Mouse (Mus musculus): ENCODE data around the gene Prdx5. TPM values are rescaled to one million over a fixed set of nuclear protein-coding genes. Genes with fewer than 3 reads are reported as not detected.

The Prdx5 gene
- total RNA-seq, 2 experiments from 2014 or later: 361 to 395 TPM

DNA sequence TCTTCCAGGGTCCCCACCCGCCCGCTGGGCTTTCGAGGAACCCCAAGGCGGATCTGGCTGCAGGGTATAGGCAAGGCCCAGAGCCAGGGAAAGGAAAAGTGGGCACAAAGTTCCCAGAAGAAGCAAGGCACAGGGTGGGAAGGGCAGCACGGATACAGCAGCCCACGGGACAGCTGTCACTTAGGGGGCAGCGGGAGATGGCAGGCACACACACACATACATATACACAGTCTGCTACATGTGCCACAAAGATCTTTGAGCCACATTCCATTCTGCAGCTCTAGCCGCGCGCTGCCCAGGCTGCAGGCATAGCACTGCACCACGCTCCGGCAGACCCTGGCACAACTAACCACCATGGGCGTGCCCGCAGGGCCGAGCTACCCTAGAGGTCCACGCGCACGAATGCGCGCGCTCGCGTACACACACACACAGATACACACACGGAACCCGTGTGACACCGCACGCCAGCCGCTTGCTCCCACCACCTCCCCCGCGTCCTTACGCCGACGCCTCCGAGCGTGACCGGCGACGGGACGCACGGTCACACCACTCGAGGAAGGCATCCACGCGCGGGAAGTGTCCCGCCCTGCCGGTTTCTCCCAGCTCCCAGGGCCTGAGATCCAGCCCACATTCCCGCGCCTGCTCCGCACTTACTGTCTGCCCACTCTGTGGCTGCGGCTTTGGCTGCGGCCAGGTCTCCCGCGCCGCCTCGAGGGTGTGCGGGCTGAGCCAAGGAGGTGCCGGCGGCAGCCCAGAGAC, 23.7 kb upstream of the Prdx5 start:
- H3K27ac ChIP-seq: peak overlapping the region; percentile 85
- peak overlapping the region; percentile 64 for H3K4me3 ChIP-seq
- DNase-seq (ENCODE audit: low spot score in 2 of 2): no peak
- no peak for TF ChIP-seq CTCF (conservative IDR thresholded peaks at IDR 0.05)

DNA sequence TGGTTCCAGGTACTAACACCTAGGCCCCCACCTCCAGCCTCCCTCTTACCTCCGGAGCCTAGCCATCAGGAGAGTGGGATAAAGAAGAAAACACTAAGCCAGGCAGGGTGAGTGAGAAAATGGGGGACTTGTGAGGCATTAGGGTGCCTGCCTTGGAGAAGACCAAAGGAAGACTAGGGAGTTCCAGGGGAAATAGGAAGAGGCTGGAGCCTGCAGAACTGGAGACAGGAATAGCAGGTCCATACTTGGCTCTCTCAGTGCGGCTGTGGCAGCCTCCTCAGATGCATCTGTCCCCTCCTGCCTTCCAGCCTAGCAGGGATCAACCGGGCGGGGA, 23.2 kb upstream of the Prdx5 start:
- TF ChIP-seq CTCF (conservative IDR thresholded peaks at IDR 0.05): no peak
- DNase-seq (ENCODE audit: low spot score in 2 of 2): no peak
- Histone ChIP-seq H3K4me3 (peak overlapping the region; percentile 64), H3K27ac (peak overlapping the region; percentile 85)

DNA sequence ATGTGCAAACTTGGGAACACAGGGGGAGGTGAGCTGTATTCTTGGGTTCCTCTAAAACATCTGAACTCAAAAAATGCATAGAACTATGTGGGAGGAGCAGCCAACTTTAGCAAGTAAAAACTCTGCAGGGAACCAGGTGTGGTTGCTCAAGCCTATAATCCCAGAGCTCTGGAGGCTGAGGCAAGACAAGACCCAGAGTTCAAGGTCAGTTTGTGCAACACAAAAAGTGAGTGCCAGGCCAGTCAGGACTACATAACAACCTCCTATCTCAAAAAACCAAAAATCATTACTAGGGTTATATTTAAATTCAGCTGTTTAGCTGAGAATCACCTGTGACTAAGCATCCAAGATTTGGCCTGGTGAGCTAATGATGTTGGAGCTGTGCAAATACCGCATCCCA, 22.1 kb upstream of the Prdx5 start:
- DNase-seq (ENCODE audit: low spot score in 2 of 2): no peak
- TF ChIP-seq CTCF (conservative IDR thresholded peaks at IDR 0.05): no peak

DNA sequence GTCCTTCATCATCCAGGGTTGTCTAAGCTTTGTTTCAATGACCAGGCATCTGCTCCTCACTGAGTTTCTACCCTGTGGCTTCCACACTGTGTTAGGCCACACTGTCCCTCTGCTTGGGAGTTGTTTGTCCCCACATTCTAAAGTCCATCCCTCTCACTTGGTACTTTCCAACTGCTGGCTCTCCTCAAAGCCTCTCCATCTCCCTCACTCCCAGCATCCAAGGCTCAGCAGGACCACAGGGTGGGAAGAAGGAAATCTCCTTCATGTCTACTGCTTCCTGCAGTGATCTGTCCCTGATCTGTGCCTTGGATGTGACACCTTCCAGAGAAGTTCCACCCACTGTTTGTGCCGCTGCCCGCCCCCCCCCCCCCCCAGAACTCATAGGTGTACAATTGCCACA, 21.1 kb upstream of the Prdx5 start:
- no peak overlapping the region for H3K27ac ChIP-seq
- H3K4me3 ChIP-seq: no peak overlapping the region
- no peak for TF ChIP-seq CTCF (conservative IDR thresholded peaks at IDR 0.05)
- no peak for DNase-seq (ENCODE audit: low spot score in 2 of 2)

More for the DNA sequence above, 22.1 kb upstream of the Prdx5 start:
- H3K4me3 ChIP-seq: no peak overlapping the region
- no peak overlapping the region for H3K27ac ChIP-seq

DNA sequence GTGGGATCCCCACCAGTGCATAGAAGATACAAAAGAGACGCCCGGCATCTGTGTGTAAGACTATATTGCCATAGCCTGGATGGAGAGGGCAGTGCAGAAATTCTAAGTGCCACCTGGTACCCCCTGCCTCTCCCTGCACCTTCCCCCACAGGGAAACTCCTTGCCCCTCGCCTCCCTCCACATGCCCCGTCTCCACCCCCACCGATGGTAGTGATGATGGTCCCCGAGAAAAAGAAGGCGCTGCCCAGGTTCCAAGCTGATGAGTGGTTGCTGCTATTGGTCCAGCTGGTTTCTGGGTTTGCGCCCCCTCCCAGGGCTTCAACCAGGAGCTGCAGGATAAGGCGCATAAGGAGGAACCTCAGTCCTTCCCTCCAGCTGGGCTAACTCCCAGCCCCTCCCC, 18.2 kb upstream of the Prdx5 start:
- DNase-seq (ENCODE audit: low spot score in 2 of 2): no peak
- no peak overlapping the region for H3K4me3 ChIP-seq
- no peak overlapping the region for H3K27ac ChIP-seq
- no peak for TF ChIP-seq CTCF (conservative IDR thresholded peaks at IDR 0.05)

DNA sequence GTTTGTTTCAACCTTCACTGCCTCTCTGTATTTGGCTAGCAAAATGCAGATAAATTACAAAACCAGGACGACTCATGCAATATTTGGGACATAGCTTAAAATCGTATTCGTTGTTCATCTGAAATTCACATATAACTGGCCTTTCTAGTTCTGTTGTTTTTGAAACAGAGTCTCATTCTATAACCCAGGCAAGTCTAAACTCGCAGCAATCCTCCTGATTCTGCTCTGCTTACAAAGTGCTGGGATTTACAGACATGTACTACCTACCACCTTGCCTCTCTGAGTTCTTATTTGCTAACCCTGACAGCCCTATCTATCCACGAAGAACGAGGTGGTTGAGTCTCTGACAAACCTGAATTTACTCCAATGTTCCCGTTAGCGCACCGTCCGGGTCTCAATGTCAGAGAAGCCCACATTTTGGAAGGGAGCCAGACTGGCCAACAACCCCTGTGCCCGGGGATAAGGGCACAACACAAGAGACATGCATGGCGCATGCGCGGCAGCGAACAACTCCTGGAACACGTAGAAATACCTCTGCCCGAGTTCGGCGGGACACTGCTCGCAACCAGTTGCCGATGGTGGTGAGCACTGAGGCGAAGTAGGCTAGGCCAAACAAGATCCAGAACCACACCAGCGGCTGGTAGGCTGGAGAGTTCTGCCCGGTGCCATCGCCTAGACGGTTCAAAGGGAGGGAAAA, 16.8 kb upstream of the Prdx5 start:
- no peak for DNase-seq (ENCODE audit: low spot score in 2 of 2)
- TF ChIP-seq CTCF (conservative IDR thresholded peaks at IDR 0.05): no peak
- H3K4me3 ChIP-seq: no peak overlapping the region
- no peak overlapping the region for H3K27ac ChIP-seq

DNA sequence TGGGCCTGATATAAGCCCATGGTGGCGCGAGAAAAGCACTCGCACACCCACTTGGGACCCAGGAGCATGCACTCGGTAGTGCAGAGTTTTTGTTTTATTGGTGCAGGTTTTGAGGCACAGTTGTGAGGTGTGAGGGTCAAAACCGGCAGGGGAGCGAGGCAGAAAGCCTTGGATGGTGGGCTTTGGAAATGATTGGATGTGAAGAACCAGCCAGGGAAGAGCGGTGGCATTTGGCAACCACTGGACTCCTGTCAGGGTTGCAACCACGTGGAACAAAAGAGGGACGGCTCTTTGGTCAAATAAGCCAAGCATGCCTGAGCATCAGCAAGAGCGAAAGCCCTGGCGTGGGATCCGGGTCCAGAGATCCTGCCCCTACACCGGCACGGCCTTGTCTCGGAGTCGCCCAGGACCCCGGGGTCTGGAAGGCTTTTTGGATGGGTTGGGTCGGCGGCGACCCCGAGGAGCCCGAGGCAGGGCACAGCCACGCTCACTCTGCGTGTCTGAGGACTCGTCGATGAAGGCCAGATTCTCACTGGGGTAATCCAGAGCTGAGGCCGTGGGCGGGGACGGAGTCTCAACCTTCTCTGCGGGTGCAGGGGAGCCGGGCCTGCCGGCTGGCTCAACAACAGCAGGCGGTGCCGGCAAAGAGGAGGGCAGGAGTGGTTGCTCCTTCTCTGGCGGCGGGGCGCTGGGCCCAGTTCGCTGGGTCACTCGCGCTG, 15.9 kb upstream of the Prdx5 start:
- TF ChIP-seq CTCF (conservative IDR thresholded peaks at IDR 0.05): no peak
- no peak for DNase-seq (ENCODE audit: low spot score in 2 of 2)
- H3K4me3 ChIP-seq: no peak overlapping the region
- no peak overlapping the region for H3K27ac ChIP-seq

DNA sequence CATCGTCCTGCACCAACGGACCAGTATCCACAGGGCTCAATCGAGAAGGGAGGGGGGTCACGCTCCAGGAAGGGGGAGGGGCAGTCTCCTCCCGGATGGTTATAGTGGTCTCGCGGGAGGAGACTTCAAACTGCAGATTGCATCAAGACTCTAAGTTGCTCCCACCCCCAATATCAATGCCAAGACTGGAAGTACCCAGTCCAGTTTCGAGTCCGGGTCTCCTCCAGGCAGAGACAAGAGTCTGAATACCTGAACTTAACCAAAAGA, 15.3 kb upstream of the Prdx5 start, which contains the start of gene Catsperz:
Gene Catsperz (minus strand): TSS at position 74 of the 267 bp plus-strand sequence.
- H3K27ac ChIP-seq: no peak within 1 kb of the TSS
- no peak for TF ChIP-seq CTCF (conservative IDR thresholded peaks at IDR 0.05)
- no peak for DNase-seq (ENCODE audit: low spot score in 2 of 2)
- H3K4me3 ChIP-seq: peak within 1 kb of the TSS; percentile 26

DNA sequence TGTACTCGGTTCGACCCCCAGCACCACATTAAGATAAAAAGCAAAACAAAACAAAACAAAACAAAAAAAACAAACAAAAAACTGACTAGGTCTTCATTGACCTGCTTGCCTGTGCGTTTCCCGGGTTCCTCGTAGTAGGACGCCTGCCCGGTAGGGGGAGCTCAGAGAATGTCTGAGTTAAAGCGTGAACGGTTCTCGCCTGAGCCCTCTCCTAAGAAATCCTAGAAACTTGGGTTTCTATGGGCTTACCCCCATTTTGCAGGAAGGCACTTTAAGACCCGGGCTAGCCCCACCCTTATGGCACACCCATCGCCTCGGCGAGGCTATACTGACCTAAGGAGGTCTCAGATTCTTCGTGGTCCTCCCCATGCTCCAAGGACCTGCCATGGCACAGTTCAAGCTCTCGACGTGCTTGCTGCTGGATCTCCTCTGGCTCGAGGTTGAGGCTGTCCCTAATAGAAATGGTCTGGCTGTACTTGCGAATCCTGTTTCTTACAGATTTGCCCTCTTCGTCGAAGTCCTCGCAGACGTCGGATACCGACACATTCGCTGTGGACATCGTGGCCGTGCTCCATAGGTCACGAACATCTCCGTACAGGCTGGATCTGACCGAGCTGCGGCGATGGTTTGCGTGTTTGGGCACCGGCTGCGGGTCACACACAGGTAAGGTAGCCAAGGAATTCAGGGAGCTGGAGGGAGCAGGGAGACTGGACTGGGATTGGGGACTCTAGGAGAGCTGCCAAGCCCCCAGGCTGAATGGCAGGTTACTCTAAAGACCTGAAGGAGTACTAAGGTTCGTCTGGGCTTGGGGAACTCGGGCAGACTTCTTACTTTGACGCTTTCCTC, 14.8 kb upstream of the Prdx5 start:
- Histone ChIP-seq H3K4me3 (peak overlapping the region; percentile 26), H3K27ac (no peak overlapping the region)
- peak; percentile 83 to 91 for DNase-seq (ENCODE audit: low spot score in 2 of 2)
- peak; percentile 96 for TF ChIP-seq CTCF (conservative IDR thresholded peaks at IDR 0.05)

DNA sequence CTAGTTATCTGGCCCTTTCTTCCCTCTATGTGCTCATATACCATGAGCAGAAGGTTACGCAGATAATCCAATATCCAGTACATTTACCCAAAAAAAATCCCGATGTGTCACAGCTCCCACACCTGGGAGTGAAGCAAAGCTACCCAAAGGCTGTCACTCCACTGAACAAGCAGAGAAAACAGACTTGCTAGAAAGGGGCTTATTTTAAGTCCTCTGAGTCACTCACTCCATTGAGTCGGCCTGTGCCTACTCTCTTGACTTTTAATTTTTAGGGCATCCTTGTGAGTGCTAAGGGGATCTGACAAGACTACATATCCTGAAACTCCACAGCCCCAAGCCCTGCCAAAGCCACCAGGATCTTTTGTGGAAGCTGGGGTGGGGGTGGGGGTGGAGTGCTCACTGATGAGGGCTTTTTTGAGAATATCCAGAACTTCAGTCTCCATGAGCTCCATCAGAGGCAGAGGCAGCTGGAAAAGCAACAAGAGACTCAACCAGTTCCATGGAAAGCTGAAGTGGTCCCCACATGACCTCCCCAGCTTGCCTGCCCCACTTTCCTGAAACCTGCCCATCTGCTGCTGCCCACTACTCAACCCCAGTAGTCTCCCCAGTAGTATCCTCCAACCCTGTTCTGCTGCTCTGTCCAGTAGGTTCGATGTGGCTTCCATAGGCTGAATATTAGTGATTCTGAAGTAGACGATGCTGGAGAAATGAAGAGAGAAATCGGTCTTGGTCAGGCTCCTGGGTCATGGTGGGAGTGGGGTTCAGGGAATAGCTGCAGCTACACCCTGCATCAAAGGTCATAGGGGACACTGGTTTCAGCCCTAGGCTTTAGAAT, 13.2 kb upstream of the Prdx5 start:
- DNase-seq (ENCODE audit: low spot score in 2 of 2): no peak
- TF ChIP-seq CTCF (conservative IDR thresholded peaks at IDR 0.05): no peak
- Histone ChIP-seq H3K27ac (peak overlapping the region; percentile 97), H3K4me3 (peak overlapping the region; percentile 84; the same call in 1 of the 2 replicates)

DNA sequence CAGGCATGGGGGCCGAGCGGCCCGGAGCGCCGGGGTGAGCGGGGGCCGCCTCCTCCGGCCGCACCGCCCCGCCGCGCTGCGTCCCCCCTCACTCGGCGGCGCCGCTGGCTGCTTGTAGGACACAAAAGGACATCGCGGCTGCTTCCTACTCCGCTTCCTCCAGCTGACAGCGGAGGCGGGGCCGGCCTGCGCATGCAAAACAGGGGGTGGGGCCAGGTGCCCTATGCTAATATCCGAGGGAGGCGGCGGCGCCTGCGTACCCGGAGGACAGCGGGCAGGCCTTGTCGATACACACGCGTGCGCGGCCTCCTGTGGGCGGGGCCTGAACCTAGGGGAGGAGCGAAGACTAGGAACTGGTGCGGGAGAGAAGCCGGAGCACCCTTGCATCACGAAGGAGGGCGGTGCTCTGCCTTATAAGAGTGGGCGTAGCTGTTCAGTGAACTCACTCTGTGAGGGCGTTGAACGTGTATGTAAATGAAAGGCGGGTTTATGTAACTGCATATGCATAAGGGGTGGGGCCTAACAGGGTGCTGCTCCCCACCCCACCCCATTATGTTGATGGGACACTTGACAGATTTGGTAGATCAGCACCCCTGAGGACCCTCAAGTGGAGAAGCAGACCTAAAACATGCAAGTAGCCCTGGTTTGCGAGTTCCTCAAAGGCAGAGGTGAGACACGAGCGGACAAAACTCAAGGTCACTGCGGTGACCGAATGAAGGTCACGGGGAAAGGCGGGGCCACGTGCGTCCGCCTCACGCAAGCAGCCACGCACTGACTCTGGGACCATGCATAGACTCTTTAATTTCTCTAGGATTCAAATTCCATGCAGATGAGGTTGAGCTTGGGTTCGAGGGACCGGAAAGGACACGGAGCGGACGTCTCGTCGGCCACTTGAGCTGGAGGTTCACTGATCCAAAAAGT, 12.0 kb upstream of the Prdx5 start, which contains the start of gene Esrra:
Gene Esrra (minus strand): TSS at position 167 of the 921 bp plus-strand sequence.
- no peak for TF ChIP-seq CTCF (conservative IDR thresholded peaks at IDR 0.05)

More for the DNA sequence above, 12.0 kb upstream of the Prdx5 start, which contains the start of gene Esrra:
- Histone ChIP-seq H3K4me3 (peak within 1 kb of the TSS; percentile 84), H3K27ac (peak within 1 kb of the TSS; percentile 97)
- DNase-seq (ENCODE audit: low spot score in 2 of 2): peak; percentile 99 to 100

Measured in layer of hippocampus, adult 2 months (tissue).